Mouse (Mus musculus) liver, embryonic 13.5 days (tissue): ENCODE results near the gene Klrb1a. TPM values are rescaled to one million over a fixed set of nuclear protein-coding genes. Genes with fewer than 3 reads are reported as not detected.
"Not testable (repeated sequence)": the region's sequence is repeated elsewhere in the genome, so short reads cannot be mapped to it uniquely, and the experiment has no call there.

Experiments used
- ATAC-seq: fragments of 200-750 bp; cut with Nextera tagmentation; 2 replicates; pipeline ENCODE4 v1.8.0; 2017; ENCODE audit warnings: low read depth, mild to moderate bottlenecking, moderate number of reproducible peaks, moderate library complexity
- DNase-seq: peaks from one replicate; pipeline ENCODE4 v3.0.0; 2022
- H3K27ac ChIP-seq: fragments of 300-500 bp; sonication (generic); 2 replicates; pipeline ENCODE4 v1.5.1; 2015; ENCODE audit warnings: moderate library complexity, mild to moderate bottlenecking, inconsistent platforms
- H3K27me3 ChIP-seq: fragments of 300-500 bp; sonication (generic); 2 replicates; pipeline ENCODE4 v1.6.1; 2015; ENCODE audit warnings: mild to moderate bottlenecking, inconsistent platforms
- H3K36me3 ChIP-seq: fragments of 300-500 bp; sonication (generic); 2 replicates; pipeline ENCODE4 v1.6.1; 2015; ENCODE audit warnings: mild to moderate bottlenecking, inconsistent platforms
- H3K4me1 ChIP-seq: fragments of 300-500 bp; sonication (generic); replicated peaks from 2 replicates; pipeline ENCODE4 v1.6.1; 2015; ENCODE audit warnings: inconsistent platforms
- H3K4me2 ChIP-seq: fragments of 300-500 bp; sonication (generic); 2 replicates; pipeline ENCODE4 v1.6.1; 2015; ENCODE audit warnings: inconsistent platforms, mild to moderate bottlenecking, moderate library complexity
- H3K4me3 ChIP-seq: fragments of 300-500 bp; sonication (generic); replicated peaks from 2 replicates; pipeline ENCODE4 v1.5.1; 2015; ENCODE audit warnings: mild to moderate bottlenecking, inconsistent platforms
- H3K9ac ChIP-seq: fragments of 300-500 bp; sonication (generic); 2 replicates; pipeline ENCODE4 v1.6.1; 2015; ENCODE audit warnings: mild to moderate bottlenecking, inconsistent platforms
- H3K9me3 ChIP-seq: fragments of 300-500 bp; sonication (generic); replicated peaks from 2 replicates; pipeline ENCODE4 v1.6.1; 2016; ENCODE audit warnings: inconsistent platforms
- WGBS: fragments of 180-500 bp; shearing (Covaris S2); methylation state at CpG from one replicate; pipeline ENCODE4 v1.1.7; 2015; ENCODE audit not compliant: insufficient replicate concordance; 5-methylcytosine and 5-hydroxymethylcytosine counted together
- polyA plus RNA-seq: library from polyadenylated mRNA; unstranded; fragments of >200 nt; fragmentation: Nextera tagmentation; extraction: Ambion mirVana; gene quantifications from 2 replicates; pipeline ENCODE4 v1.2.1, GENCODE M21; 2015

Klrb1a gene
- polyA plus RNA-seq, 1 experiment from 2014 or later = 0.23 TPM

DNA sequence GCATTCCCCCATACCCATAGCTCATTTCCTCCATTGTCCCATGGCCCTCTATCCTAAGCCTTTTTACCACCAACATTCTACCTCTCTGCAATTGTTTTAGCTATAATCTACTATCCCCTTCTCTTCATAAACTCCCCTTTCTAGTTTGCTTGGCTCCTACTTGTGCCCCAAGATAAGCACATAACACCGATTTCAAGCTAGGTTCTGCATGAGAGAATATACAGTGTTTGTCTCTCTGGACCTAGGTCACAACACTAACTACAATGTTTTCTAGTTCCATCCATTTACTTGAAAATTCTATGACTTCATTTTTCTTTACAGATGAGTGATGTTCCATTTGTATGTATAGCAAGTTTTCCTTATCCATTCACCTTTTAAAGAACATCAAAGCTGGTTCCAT is 17.3 kb upstream of the Klrb1a start:
- Histone ChIP-seq H3K27ac (no peak overlapping the region), H3K4me3 (no peak overlapping the region), H3K9ac (no peak overlapping the region), H3K36me3 (no peaks in the 10 kb centered on the region), H3K4me2 (no peak overlapping the region), H3K9me3 (no peaks in the 10 kb centered on the region), H3K27me3 (no peaks in the 10 kb centered on the region), H3K4me1 (no peaks in the 10 kb centered on the region)
- no peak for DNase-seq
- 69% methylated on average over 1 of the region's 1 CpGs for WGBS
- no peak for ATAC-seq

GRCm38 (mm10) chr6:128630912-128631905 is 7.9 kb upstream of the Klrb1a start:
- H3K4me1 ChIP-seq, H3K27me3 ChIP-seq, H3K36me3 ChIP-seq, H3K9me3 ChIP-seq, H3K4me3 ChIP-seq, H3K4me2 ChIP-seq, H3K9ac ChIP-seq, DNase-seq: not testable (repeated sequence)
- 48% methylated on average over 15 of the region's 15 CpGs for WGBS
- peak overlapping the region; percentile 59 for H3K27ac ChIP-seq
- ATAC-seq = peak; percentile 65

DNA sequence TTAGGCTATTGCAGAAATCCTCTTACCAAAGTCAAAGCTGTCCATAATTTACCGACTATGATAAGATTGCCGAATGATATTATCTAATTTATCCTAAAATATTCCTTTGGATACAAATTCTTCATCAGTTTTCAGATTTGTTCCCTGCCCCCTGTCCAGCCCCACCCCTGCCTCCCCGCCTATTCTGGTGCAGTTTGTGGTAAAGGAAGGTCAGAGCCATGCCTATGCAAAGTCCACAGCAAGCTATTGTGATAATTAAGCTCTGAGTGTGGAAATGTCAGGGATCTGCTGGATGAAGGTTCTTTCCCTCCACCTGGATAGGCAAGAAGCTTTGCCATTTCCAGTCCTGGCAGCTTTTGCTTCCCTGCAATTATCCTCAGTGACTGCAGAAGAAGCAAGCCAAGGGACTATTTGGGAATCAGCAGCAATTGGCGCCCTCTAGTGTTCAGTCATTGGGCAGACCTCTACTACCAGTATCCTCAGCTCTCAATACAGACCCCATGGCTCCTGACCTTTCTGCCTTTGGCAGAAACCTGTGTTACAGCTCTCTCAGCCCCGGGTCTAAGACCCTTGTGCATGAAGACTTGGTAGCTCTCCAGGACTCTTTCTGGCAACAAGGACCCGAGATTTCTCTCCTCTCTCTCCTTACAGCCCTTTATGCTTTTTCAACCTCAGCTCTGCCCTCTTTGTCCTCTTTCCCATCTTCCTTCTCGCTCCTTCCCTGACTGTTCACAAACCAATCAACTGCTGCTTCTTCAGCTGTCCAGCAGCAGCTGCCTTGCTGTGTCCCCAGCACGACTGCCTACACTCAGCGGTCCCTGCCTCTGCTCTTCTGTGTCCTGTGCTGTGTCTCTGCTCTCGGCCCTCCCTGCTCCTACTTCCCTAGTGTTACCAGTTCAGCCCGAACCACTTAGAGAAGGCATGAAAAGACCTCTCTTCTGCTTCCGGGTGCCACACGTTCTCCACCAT is 6.7 kb upstream of the Klrb1a start:
- peak; percentile 11 for DNase-seq
- not testable (repeated sequence) for H3K36me3 ChIP-seq, H3K4me1 ChIP-seq, H3K4me2 ChIP-seq, H3K4me3 ChIP-seq, H3K27me3 ChIP-seq, H3K9me3 ChIP-seq, H3K9ac ChIP-seq
- H3K27ac ChIP-seq = peak overlapping the region; percentile 59; the same call in 1 of the 2 replicates
- ATAC-seq = peak; percentile 56
- WGBS = 40% methylated on average over 13 of the region's 13 CpGs

- not testable (repeated sequence) for H3K9ac ChIP-seq, H3K27ac ChIP-seq, H3K36me3 ChIP-seq, ATAC-seq, DNase-seq, H3K4me2 ChIP-seq, H3K9me3 ChIP-seq, H3K4me3 ChIP-seq, H3K27me3 ChIP-seq, H3K4me1 ChIP-seq
- WGBS = 71% methylated on average over 6 of the region's 6 CpGs
Measured at GRCm38 (mm10) chr6:128625246-128625645, 1.9 kb upstream of the Klrb1a start.

DNA sequence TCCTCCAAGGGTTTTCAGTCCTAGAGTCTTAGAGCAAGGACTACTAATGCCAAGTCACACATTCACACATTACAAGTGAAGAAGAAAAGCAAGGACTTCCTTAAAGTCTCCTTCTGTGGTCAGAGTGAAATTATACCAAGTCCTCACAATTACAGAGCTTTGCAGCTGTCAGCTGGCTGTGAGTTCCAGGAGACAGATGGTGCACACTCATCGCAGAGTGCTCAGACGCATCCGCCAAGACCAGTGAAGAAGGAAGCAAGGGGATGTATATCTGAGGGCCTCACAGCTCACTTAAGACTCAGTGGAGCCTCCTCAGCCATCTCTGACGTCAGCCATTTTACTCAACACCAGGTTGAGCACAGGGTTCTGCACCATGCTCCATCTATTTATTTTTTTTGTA is 1.1 kb upstream of the Klrb1a start:
- Histone ChIP-seq H3K27me3 (no peaks in the 10 kb centered on the region), H3K9me3 (no peaks in the 10 kb centered on the region), H3K4me1 (no peaks in the 10 kb centered on the region), H3K4me3 (no peak overlapping the region), H3K9ac (no peak overlapping the region), H3K4me2 (no peak overlapping the region), H3K27ac (no peak overlapping the region), H3K36me3 (no peaks in the 10 kb centered on the region)
- 67% methylated on average over 4 of the region's 4 CpGs for WGBS
- ATAC-seq = no peak
- no peak for DNase-seq

GRCm38 (mm10) chr6:128622733-128623132 is 600 bp downstream of the Klrb1a start:
- Histone ChIP-seq H3K9me3 (no peaks in the 10 kb centered on the region), H3K27ac (no peak overlapping the region), H3K36me3 (no peaks in the 10 kb centered on the region), H3K4me3 (no peak overlapping the region), H3K27me3 (no peaks in the 10 kb centered on the region), H3K4me2 (no peak overlapping the region), H3K4me1 (no peaks in the 10 kb centered on the region), H3K9ac (no peak overlapping the region)
- DNase-seq (no peak), ATAC-seq (no peak)
- WGBS = 34% methylated on average over 2 of the region's 2 CpGs

GRCm38 (mm10) chr6:128606350-128606749 is 17.0 kb downstream of the Klrb1a start:
- Histone ChIP-seq H3K27me3 (no peaks in the 10 kb centered on the region), H3K9ac (no peak overlapping the region), H3K36me3 (no peaks in the 10 kb centered on the region), H3K4me2 (no peak overlapping the region), H3K4me3 (no peak overlapping the region), H3K9me3 (no peaks in the 10 kb centered on the region), H3K27ac (no peak overlapping the region), H3K4me1 (no peaks in the 10 kb centered on the region)
- 65% methylated on average over 9 of the region's 9 CpGs for WGBS
- ATAC-seq (no peak), DNase-seq (no peak)

DNA sequence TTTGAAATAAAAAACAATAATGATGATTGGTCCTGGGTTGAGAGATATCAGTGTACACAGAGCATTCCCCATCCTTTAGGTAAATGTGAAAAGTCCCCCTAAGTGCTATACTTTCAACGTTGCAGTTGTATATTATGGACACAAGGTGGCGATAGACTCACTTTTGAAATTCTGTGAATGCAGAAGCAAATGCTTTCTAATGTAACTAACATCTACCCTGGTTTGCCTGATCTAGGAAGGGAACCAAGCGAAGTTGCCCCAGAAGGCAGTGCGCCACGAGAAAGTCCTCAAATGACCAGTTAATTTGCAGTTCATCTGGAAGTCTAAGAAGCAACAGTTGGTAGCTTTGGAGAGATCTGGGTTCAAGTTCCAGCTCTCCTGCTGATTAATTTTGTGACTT is 18.8 kb downstream of the Klrb1a start:
- ATAC-seq (no peak), DNase-seq (no peak)
- Histone ChIP-seq H3K4me2 (no peak overlapping the region), H3K27ac (no peak overlapping the region), H3K4me3 (no peak overlapping the region), H3K4me1 (no peaks in the 10 kb centered on the region), H3K9me3 (no peaks in the 10 kb centered on the region), H3K9ac (no peak overlapping the region), H3K27me3 (no peaks in the 10 kb centered on the region), H3K36me3 (no peaks in the 10 kb centered on the region)
- WGBS = 17% methylated on average over 5 of the region's 5 CpGs

DNA sequence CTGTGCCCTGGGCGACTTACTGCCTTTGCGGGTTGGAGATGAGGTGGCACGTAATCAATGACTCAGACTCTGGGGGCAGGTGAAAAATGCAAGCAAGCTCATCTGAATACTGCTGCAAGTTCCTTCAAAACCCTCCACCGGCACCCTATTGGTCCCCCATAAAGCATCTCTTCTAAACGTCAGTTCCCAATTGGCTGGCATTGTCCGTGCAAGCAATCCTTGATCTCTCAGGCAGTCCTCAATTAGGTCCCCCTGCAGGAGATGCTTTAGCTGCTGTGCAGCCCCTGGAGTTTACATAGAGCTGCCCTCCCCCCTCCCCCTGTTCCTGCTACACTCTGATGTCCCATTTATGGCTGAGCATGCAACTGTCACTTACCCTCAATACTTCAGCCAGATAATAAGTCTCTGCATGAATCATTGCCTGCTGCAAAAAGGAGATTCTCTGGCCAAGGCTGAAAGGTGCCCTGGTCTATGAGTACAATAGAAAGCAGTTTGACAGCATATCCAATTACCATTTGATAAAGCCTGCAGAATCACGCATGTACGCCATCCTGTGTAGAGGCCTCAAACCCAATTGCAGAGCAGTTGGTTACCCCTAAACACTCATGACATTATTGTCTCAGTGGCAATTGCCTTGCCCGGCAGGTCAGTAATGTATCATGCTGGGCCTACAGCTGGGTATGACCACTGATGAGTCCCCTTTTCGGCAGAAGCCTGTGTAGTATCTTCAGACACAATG is 20.7 kb downstream of the Klrb1a start:
- Histone ChIP-seq H3K4me2 (no peak overlapping the region), H3K4me3 (no peak overlapping the region), H3K36me3 (no peaks in the 10 kb centered on the region), H3K9me3 (no peaks in the 10 kb centered on the region), H3K27ac (no peak overlapping the region), H3K9ac (no peak overlapping the region), H3K4me1 (no peaks in the 10 kb centered on the region), H3K27me3 (no peaks in the 10 kb centered on the region)
- ATAC-seq (0 out of 2 replicates have a peak, but pooled peaks have one; percentile 19), DNase-seq (no peak)
- 54% methylated on average over 10 of the region's 10 CpGs for WGBS

DNA sequence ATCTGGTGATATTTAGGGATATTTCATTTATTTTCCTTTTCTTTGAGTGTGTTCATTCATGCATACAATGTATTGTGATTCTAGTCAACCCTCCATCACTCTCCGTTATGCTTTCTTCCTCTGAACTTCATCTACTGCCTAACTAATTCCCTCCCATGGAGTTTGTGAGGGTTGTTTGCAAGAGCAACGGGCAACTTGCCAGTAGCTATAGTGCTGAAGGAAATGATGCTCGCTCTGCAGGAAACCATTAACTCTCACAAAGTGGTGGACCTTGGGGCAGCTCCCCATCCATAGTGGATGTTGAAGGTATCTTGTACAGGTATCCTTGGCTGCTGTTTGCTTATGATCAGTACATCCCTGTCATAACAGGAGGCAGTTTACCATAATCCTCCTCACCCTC is 21.3 kb downstream of the Klrb1a start:
- Histone ChIP-seq H3K27ac (no peak overlapping the region), H3K4me3 (no peak overlapping the region), H3K9ac (no peak overlapping the region), H3K27me3 (no peaks in the 10 kb centered on the region), H3K4me1 (no peaks in the 10 kb centered on the region), H3K9me3 (no peaks in the 10 kb centered on the region), H3K36me3 (no peaks in the 10 kb centered on the region), H3K4me2 (no peak overlapping the region)
- WGBS = 46% methylated on average over 3 of the region's 3 CpGs
- DNase-seq = no peak
- ATAC-seq = no peak

DNA sequence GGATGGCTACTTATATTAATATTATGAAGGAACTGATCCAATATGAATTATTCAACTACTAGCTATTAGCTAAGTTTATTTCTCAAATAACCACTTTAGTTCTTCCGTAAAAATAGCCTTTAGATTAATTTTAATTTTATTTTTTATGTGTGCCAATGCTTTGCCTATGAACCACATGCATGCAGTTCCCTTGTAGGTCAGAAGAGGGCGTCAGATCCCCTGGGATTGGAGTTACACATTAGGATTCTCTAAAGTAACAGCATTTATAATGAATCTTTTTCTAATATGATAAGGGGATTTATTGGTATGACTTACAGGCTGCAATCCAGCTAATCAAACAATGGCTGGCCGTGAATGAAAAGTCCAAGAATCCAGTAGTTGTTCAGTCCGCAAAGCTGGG is 23.8 kb downstream of the Klrb1a start:
- Histone ChIP-seq H3K4me1 (no peaks in the 10 kb centered on the region), H3K27ac (no peak overlapping the region), H3K4me3 (no peak overlapping the region), H3K27me3 (no peaks in the 10 kb centered on the region), H3K9me3 (no peaks in the 10 kb centered on the region), H3K36me3 (no peaks in the 10 kb centered on the region), H3K4me2 (no peak overlapping the region), H3K9ac (no peak overlapping the region)
- ATAC-seq = no peak
- WGBS = 51% methylated on average over 4 of the region's 4 CpGs
- DNase-seq = no peak
